Mouse (Mus musculus) liver, embryonic 16.5 days (tissue): ENCODE results near the gene Slc35d1. TPM values are rescaled to one million over a fixed set of nuclear protein-coding genes. Genes with fewer than 3 reads are reported as not detected.

ENCODE experiments used
- ATAC-seq: fragments of 200-750 bp; cut with Nextera tagmentation; 2 replicates; pipeline ENCODE4 v1.8.0; 2017; ENCODE audit warnings: low read depth, mild to moderate bottlenecking, moderate number of reproducible peaks, moderate library complexity
- H3K27ac ChIP-seq: fragments of 300-500 bp; sonication (generic); 2 replicates; pipeline ENCODE4 v1.5.1; 2014; ENCODE audit warnings: mild to moderate bottlenecking, low read length
- H3K27me3 ChIP-seq: fragments of 300-500 bp; sonication (generic); 2 replicates; pipeline ENCODE4 v1.6.1; 2014; ENCODE audit warnings: low read depth, low read length, mixed read lengths; ENCODE audit not compliant: control insufficient read depth, insufficient read depth
- H3K36me3 ChIP-seq: fragments of 300-500 bp; sonication (generic); 2 replicates; pipeline ENCODE4 v1.6.1; 2014; ENCODE audit warnings: mild to moderate bottlenecking; ENCODE audit not compliant: control insufficient read depth, insufficient read depth
- H3K4me1 ChIP-seq: fragments of 300-500 bp; sonication (generic); 2 replicates; pipeline ENCODE4 v1.6.1; 2014; ENCODE audit warnings: low read depth, low read length, mixed read lengths; ENCODE audit not compliant: control insufficient read depth
- H3K4me2 ChIP-seq: fragments of 300-500 bp; sonication (generic); 2 replicates; pipeline ENCODE4 v1.6.1; 2014; ENCODE audit warnings: low read depth, low read length, mixed read lengths
- H3K4me3 ChIP-seq: fragments of 300-500 bp; sonication (generic); 2 replicates; pipeline ENCODE4 v1.5.1; 2014; ENCODE audit warnings: low read depth, mild to moderate bottlenecking, low read length
- H3K9ac ChIP-seq: fragments of 300-500 bp; sonication (generic); 2 replicates; pipeline ENCODE4 v1.6.1; 2014; ENCODE audit warnings: low read depth, low read length
- H3K9me3 ChIP-seq: fragments of 300-500 bp; sonication (generic); replicated peaks from 2 replicates; pipeline ENCODE4 v1.6.1; 2016; ENCODE audit warnings: low read length; ENCODE audit not compliant: control insufficient read depth
- WGBS: fragments of 180-500 bp; shearing (Covaris S2); extraction: QIAGEN DNeasy Blood & Tissue Kit; methylation state at CpG from one replicate; pipeline ENCODE4 v1.1.7; 2014; ENCODE audit not compliant: insufficient replicate concordance; 5-methylcytosine and 5-hydroxymethylcytosine counted together
- polyA plus RNA-seq: library from polyadenylated mRNA; unstranded; fragments of >200 nt; fragmentation: Nextera tagmentation; extraction: Ambion mirVana; gene quantifications from 2 replicates; pipeline ENCODE4 v1.2.1, GENCODE M21; 2015

The Slc35d1 gene
- polyA plus RNA-seq, 1 experiment from 2014 or later, result 4.2 TPM

DNA sequence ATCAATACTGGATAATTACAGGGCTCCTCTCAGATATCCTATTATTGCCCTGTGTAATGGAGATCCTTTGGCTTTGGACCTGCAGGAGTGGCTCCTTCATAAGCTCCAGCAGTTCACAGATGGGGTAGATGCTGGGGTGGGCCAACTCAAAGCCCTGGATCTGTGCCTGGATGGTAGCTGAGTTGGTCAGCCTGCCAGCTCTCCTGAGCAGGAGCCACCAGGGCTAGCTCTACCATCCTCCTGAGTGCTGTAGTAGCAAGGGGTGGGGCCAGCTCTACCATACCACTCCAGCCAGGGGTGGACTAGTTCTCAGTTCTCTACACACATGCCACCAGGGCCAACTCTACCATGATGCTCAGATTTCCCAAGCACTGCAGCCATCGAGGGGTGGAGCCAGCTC, 14.9 kb downstream of the Slc35d1 start:
- Histone ChIP-seq H3K4me3 (no peak overlapping the region), H3K9me3 (no peaks in the 10 kb centered on the region), H3K36me3 (peaks cover 9% of the 10 kb centered on the region), H3K4me1 (no peaks in the 10 kb centered on the region), H3K4me2 (no peak overlapping the region), H3K9ac (no peak overlapping the region), H3K27ac (no peak overlapping the region), H3K27me3 (no peaks in the 10 kb centered on the region)
- no peak for ATAC-seq
- 78% methylated on average over 1 of the region's 1 CpGs for WGBS

DNA sequence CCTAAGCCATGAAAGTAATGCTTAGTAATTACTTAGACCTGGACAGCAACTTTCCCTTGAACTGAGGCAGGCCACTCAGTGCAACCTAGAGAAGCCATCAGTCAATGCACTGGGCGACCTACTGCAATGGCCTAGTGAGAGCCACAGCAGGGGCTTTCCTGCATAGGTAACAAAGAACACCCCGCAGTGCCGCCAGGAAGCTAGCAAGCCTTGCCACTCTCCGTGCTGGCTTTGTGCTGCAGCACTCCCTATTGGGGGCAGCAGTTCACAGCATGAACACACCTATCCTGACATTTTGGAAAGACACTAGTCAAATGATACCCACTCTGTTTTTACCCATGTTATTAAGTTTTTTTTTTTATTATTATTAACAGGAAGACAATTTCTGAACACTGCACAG, 15.9 kb downstream of the Slc35d1 start:
- Histone ChIP-seq H3K27ac (no peak overlapping the region), H3K9me3 (no peaks in the 10 kb centered on the region), H3K9ac (no peak overlapping the region), H3K36me3 (peaks cover 6% of the 10 kb centered on the region), H3K4me3 (no peak overlapping the region), H3K27me3 (no peaks in the 10 kb centered on the region), H3K4me2 (no peak overlapping the region), H3K4me1 (no peaks in the 10 kb centered on the region)
- ATAC-seq, result no peak
- WGBS, result 66% methylated on average over 4 of the region's 4 CpGs

DNA sequence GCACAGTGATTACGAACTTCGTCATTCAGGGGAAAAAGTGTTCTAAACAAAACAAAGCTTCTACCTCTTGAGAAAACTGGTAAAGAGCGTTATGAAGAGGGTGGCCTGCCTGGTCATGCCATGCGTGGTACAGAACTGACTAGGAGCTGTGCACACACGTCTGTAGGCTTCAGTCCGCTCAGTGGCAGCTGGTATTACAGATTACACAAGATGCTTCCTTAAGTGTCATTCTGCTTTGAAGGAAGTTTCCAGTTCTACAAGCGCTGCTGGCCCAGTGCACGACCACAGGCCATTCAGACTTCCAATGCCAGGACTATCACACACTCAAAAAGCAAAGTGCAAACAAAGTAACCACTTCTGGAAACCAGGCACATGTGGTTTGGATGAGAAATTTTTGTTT, 17.6 kb downstream of the Slc35d1 start:
- Histone ChIP-seq H3K4me2 (no peak overlapping the region), H3K4me3 (no peak overlapping the region), H3K27ac (no peak overlapping the region), H3K9ac (no peak overlapping the region), H3K27me3 (no peaks in the 10 kb centered on the region), H3K36me3 (peaks cover 9% of the 10 kb centered on the region), H3K9me3 (no peaks in the 10 kb centered on the region), H3K4me1 (no peaks in the 10 kb centered on the region)
- 61% methylated on average over 8 of the region's 8 CpGs for WGBS
- no peak for ATAC-seq

DNA sequence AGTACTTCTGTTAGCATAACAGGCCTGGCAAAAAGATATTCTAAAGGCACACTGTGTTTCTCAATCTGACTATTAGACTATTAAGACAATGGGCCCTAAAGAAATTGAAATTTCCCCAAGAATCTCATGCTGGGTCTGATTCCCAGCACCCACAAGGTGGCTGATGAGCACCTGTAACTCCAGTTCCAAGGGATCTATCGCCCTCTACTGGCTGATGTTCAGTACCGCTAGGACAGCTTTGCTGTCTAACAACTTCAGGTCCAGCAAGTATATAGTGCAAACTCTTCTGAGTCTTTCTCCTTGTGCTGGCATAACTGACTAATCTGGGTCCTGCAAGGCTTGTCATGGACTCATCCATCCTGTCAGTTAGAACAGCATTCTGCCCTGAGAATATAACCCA, 22.5 kb downstream of the Slc35d1 start:
- no peak for ATAC-seq
- WGBS, result 85% methylated on average over 2 of the region's 2 CpGs
- H3K36me3 ChIP-seq, result peaks cover 6% of the 10 kb centered on the region
- H3K9me3 ChIP-seq, result no peaks in the 10 kb centered on the region
- no peak overlapping the region for H3K27ac ChIP-seq
- peaks cover 19% of the 10 kb centered on the region for H3K4me1 ChIP-seq
- H3K9ac ChIP-seq, result no peak overlapping the region
- H3K4me2 ChIP-seq, result no peak overlapping the region
- no peak overlapping the region for H3K4me3 ChIP-seq
- H3K27me3 ChIP-seq, result no peaks in the 10 kb centered on the region

DNA sequence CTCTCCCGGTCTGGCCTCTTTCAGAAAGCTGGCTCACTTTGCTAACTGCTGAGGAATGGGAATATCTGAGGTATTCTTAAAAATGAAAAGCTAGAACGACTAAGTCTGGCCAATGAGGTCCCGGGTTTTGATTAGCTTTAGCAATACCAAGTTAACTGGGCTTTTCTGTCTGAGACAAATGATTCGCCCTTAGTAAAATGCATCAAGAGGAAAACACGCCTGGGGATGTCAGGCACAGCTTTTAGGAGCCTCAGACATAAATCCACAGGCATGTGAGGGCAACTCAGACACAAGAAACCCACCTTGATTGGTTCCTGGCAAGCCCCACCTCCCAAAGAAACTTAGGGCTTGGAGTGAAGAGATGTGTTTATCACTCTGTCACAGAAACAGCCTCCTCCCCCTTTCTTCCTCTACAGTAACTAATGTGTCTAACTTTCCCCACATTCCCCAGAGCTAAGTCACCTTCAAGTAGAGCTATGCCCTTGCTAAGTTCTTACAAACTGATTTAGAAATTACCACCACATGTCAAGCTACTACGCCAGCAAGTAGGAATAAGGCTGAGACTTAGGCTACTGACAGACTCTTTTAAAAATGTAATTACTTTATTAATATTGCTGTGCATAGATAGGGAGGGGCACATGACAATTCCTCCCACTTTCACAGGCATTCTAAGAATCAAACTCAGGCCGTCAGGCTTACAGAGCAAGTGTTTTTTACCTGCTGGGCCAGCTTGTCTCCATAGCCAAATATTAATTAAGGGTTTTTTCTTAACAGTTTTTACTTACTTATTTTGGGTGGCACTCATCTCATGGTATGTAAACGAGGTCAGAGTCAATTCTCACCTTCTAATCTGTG, 26.0 kb downstream of the Slc35d1 start:
- Histone ChIP-seq H3K36me3 (peaks cover 6% of the 10 kb centered on the region), H3K4me2 (peak overlapping the region; percentile 1; the same call in 1 of the 2 replicates), H3K4me1 (peaks cover 19% of the 10 kb centered on the region), H3K27ac (peak overlapping the region; percentile 58), H3K4me3 (no peak overlapping the region), H3K27me3 (no peaks in the 10 kb centered on the region), H3K9me3 (no peaks in the 10 kb centered on the region), H3K9ac (no peak overlapping the region)
- peak; percentile 94 for ATAC-seq
- WGBS, result 61% methylated on average over 8 of the region's 8 CpGs

DNA sequence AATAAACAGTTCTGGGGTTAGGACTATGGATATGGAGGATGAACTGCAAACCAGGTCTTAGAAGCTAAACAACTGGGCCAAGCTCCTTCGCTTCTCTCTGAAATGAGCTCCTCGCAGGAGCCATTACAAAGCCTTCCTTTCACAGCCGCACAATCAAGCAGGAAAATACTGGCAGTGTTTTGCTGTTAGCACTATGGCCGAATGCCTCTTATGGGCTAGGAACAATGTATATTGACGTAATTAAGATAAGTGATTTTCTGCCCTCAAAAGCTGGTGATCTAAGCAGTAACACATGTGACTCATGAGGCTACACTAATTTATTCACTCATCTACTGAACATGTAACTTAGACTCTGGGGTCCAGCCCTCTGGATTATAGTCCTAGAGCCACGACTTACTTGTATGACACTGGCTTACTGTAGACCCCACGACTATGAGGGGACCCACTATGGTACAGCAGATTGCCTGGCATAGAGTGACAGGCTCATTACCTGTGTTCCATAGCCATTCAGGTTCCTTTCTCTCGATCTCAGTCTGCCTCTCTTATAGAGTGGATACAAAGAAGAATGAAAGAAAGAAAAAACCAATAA, 34.6 kb downstream of the Slc35d1 start:
- Histone ChIP-seq H3K27me3 (no peaks in the 10 kb centered on the region), H3K27ac (no peak overlapping the region), H3K4me1 (no peaks in the 10 kb centered on the region), H3K36me3 (no peaks in the 10 kb centered on the region; the same call in none of the 2 replicates), H3K9me3 (no peaks in the 10 kb centered on the region), H3K4me2 (no peak overlapping the region), H3K4me3 (no peak overlapping the region), H3K9ac (no peak overlapping the region)
- WGBS, result 79% methylated on average over 8 of the region's 8 CpGs
- ATAC-seq, result no peak

DNA sequence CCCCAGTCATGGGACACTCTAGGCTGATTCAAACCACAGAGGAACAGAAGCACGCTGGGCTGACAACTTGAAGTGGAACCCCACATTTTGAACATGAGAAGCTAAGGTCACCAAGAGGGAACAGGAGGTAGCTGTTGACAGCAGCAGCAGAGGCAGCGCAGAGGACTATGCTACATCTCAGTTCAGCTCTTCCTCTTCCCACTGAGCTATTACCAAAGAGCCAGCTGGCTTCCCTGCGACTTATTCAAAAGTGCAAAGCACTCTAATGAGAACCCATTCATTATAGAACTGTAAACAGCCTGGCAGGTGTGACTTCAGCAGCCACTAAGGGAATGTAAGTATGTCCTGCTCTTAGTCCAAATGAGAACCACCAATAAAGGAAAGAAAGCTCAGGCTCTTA, 35.4 kb downstream of the Slc35d1 start:
- H3K9ac ChIP-seq, result no peak overlapping the region
- no peak for ATAC-seq
- no peaks in the 10 kb centered on the region for H3K27me3 ChIP-seq
- H3K9me3 ChIP-seq, result no peaks in the 10 kb centered on the region
- WGBS, result 76% methylated on average over 3 of the region's 3 CpGs
- no peak overlapping the region for H3K27ac ChIP-seq
- H3K4me2 ChIP-seq, result no peak overlapping the region
- no peaks in the 10 kb centered on the region; the same call in none of the 2 replicates for H3K36me3 ChIP-seq
- no peak overlapping the region for H3K4me3 ChIP-seq
- H3K4me1 ChIP-seq, result no peaks in the 10 kb centered on the region

DNA sequence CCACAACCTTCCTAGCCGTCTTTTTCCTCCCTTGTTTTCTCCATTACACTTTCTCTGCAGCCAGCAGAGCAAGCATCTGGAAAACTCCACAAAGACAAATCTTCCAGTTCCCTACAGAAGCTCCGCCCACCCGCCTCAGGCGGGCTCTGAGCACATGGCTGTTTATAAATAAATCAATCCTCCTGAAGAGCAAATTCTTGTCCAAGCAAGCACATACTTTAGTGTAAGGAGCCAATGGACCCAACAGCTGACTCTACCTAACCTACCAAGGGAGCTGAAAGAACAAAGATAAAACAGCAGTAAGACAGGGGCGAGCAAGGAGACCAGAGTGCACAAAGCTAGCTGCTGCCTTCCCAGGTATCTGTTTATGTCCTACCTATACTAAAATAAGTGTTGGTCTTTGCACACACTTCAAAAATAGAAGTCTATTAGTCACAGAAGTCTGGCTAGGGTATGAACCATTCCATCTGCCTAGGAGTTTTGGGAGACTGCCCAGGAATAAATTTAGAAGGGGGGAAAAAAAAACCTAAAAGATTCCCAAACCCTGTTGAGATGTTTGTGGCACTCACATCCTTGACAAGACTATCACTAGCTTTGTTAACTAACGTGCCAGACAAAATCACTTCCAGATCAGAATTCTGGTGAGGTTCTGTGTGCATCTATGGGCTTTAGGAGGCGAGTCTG, 36.2 kb downstream of the Slc35d1 start:
- Histone ChIP-seq H3K4me3 (no peak overlapping the region), H3K36me3 (no peaks in the 10 kb centered on the region; the same call in none of the 2 replicates), H3K27me3 (no peaks in the 10 kb centered on the region), H3K9me3 (no peaks in the 10 kb centered on the region), H3K4me2 (no peak overlapping the region), H3K9ac (no peak overlapping the region), H3K27ac (no peak overlapping the region), H3K4me1 (no peaks in the 10 kb centered on the region)
- WGBS, result 70% methylated on average over 7 of the region's 7 CpGs
- no peak for ATAC-seq

DNA sequence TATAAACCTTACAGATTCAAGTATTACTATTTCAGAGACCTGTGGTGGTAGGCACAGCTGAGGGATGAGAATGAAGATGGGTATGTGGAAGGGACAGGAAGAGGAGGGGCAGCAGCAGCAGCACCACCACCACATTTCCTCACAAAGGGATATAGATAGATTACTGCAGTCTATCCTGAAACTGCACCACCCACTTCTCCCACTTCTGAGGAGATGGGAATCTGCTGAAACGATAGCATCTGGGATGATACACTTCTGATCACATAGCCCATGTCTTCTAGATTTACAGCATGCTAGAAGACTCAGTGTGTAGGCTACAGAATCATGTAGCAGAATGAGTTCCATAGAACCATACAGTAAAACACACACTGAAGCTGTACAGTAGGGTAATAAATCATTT, 37.3 kb downstream of the Slc35d1 start:
- Histone ChIP-seq H3K4me1 (no peaks in the 10 kb centered on the region), H3K9me3 (no peaks in the 10 kb centered on the region), H3K4me3 (no peak overlapping the region), H3K36me3 (no peaks in the 10 kb centered on the region; the same call in 1 of the 2 replicates), H3K27me3 (no peaks in the 10 kb centered on the region), H3K4me2 (no peak overlapping the region), H3K9ac (no peak overlapping the region), H3K27ac (no peak overlapping the region)
- 75% methylated on average over 1 of the region's 1 CpGs for WGBS
- ATAC-seq, result no peak
